Mouse (Mus musculus): ENCODE results near the gene Hoxa11.

- TF ChIP-seq EP300 (IDR thresholded peaks at IDR 0.05; ENCODE audit: low read depth) (no peak), CTCF (IDR thresholded peaks at IDR 0.05; ENCODE audit: low read depth) (peak; percentile 79)
Observed at GRCm38 (mm10) chr6:52240389-52241000, 5.1 kb downstream of the Hoxa11 start, which contains the start of gene Hoxa10.

Measured in liver, embryonic 14.5 days (tissue).